Mouse (Mus musculus): ENCODE measurements at regions not wholly inside any gene's neighbourhood (a gene's known extent, or its start where the extent isn't known, plus 50 kb on each side); places are given as distances from the start of the nearest gene placed in this dataset.

DNA sequence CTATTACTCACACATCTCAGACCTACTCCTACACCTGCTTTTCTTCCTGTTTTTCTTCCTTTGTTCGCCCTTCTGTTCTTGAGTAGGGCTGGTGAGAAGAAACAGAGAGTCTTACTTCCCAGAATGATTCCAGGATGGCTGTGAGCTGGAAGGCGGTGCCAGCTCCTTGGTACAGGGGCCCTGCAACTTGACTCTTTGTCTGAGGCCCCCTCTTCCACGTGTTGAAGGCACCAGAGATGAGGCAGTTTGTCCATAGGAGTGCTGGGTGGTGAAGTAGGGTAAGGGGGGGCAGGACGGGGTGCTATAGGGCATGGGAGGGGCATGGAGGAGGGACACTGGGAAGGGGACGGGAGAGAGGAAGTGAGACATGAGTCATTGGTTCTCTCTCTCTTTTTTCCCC lies 60.8 kb downstream of the Dmrta2 start:
- no peak for ATAC-seq (ENCODE audit: low FRiP score, low read depth)
- H3K27ac ChIP-seq (replicated peaks), result no peak overlapping the region
- H3K9me3 ChIP-seq, result no peaks in the 10 kb centered on the region
- 67% methylated on average over 5 of the region's 5 CpGs for WGBS
- H3K4me1 ChIP-seq (replicated peaks), result no peaks in the 10 kb centered on the region
- no peaks in the 10 kb centered on the region for H3K36me3 ChIP-seq
- H3K9ac ChIP-seq, result no peak overlapping the region
- H3K4me2 ChIP-seq, result no peak overlapping the region
- no peak overlapping the region for H3K4me3 ChIP-seq
- H3K27me3 ChIP-seq, result no peaks in the 10 kb centered on the region

DNA sequence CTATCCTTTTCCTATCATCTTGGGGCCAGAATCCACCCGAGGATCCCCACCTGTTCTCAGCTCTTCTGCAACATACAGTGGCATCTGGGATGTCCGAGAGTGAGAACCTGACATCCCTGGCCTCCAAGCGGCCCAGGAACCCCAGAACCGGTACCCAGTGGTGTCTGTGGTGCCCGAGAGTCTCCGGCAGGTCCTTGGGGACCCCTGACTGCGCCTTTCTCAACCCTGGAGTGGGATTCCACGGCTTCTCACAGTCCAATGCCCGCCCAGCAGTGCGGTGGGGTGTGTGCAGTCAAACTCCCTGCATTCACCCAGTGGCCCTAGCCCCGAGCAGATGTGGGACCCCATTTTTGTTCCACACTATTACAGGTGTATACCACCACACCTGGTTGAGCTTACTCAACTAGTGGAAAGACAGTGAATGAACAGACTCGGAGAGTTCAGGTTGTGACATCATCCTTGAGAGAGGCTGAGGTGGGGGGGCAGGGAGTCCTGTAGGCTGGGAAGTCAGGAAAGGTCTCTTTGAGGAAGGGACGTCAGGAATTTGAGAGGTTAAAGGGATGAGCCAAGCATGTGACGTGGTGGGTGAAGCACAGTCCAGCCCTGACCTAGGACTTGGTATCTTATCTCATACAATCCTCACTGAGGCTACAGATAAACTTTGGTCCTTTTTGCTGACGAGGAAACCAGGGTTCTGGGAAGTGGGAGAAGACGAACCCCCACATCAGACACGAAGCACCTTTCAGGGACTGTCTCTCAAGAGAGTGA lies 67.2 kb downstream of the Dmrta2 start:
- Histone ChIP-seq H3K4me2 (no peak overlapping the region), H3K36me3 (no peaks in the 10 kb centered on the region), H3K27ac (replicated peaks) (no peak overlapping the region), H3K9me3 (no peaks in the 10 kb centered on the region), H3K4me1 (replicated peaks) (no peaks in the 10 kb centered on the region), H3K27me3 (no peaks in the 10 kb centered on the region), H3K9ac (no peak overlapping the region), H3K4me3 (no peak overlapping the region)
- 92% methylated on average over 17 of the region's 17 CpGs for WGBS
- no peak for ATAC-seq (ENCODE audit: low FRiP score, low read depth)

DNA sequence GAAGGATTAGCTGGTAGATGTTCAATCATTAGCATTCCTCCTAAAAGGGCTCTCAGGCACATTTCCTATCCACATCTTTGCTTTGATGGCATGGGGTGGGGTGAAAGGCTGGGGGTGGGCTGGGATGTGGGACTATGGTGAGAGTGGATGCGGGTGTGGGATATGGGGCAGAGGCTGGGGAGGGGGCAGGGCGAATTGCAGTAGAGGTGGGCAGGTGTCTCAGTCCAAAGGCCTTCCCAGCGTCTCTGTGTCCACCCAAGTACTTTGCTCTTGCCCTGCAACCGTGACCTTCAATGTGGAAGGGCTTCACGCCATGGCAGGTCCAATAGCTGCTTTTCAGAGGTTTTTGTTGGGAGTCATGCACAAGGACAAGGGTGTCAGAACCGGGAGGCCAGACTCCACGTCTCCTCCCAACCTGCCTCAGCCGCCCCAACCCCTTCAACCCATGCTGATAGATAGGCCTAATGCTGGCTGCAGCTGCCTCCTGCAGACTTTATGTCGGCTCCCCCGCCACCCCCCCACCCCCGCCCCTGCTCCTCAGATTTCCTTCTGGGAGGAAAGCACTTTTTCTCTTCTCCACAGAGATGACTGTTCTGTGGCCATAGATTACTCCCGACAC lies 67.9 kb downstream of the Dmrta2 start:
- ATAC-seq (ENCODE audit: low FRiP score, low read depth), result no peak
- Histone ChIP-seq H3K4me3 (no peak overlapping the region), H3K4me2 (no peak overlapping the region), H3K27ac (replicated peaks) (no peak overlapping the region), H3K27me3 (no peaks in the 10 kb centered on the region), H3K9ac (no peak overlapping the region), H3K4me1 (replicated peaks) (peaks cover 5% of the 10 kb centered on the region), H3K36me3 (no peaks in the 10 kb centered on the region), H3K9me3 (no peaks in the 10 kb centered on the region)
- WGBS, result 79% methylated on average over 12 of the region's 12 CpGs

DNA sequence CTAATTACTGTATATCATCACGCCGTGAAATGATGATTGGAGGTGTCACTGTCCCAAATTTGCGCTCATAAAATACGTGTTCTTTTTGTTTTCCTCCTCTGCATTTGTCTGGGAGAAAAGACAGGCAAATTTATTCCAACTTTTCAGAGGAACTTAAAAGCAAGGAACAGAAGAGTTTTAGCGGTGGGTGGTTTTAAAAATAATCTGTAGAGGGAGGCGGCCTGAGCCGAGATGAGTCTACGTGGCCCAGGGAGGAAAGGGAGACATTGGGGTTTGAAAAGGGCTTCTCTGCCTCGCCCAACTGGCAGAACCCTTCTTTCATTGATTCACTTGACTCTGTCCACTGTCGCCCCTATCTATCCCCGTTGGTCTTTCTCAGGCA lies 68.4 kb downstream of the Dmrta2 start:
- Histone ChIP-seq H3K9me3 (no peaks in the 10 kb centered on the region), H3K4me3 (no peak overlapping the region), H3K4me2 (no peak overlapping the region), H3K36me3 (no peaks in the 10 kb centered on the region), H3K27me3 (no peaks in the 10 kb centered on the region), H3K9ac (no peak overlapping the region), H3K4me1 (replicated peaks) (peaks cover 10% of the 10 kb centered on the region), H3K27ac (replicated peaks) (no peak overlapping the region)
- 88% methylated on average over 11 of the region's 11 CpGs for WGBS
- no peak for ATAC-seq (ENCODE audit: low FRiP score, low read depth)

- Histone ChIP-seq H3K4me2 (peak overlapping the region; percentile 79), H3K36me3 (no peaks in the 10 kb centered on the region), H3K4me1 (replicated peaks) (peaks cover 18% of the 10 kb centered on the region), H3K4me3 (peak overlapping the region; percentile 45), H3K9me3 (no peaks in the 10 kb centered on the region), H3K27me3 (no peaks in the 10 kb centered on the region), H3K27ac (replicated peaks) (peak overlapping the region; percentile 74), H3K9ac (peak overlapping the region; percentile 55)
- ATAC-seq (ENCODE audit: low FRiP score, low read depth), result peak; percentile 95
- 3% methylated on average over 40 of the region's 40 CpGs for WGBS
Measured at GRCm38 (mm10) chr4:110050393-110051280, 72.8 kb downstream of the Dmrta2 start.

DNA sequence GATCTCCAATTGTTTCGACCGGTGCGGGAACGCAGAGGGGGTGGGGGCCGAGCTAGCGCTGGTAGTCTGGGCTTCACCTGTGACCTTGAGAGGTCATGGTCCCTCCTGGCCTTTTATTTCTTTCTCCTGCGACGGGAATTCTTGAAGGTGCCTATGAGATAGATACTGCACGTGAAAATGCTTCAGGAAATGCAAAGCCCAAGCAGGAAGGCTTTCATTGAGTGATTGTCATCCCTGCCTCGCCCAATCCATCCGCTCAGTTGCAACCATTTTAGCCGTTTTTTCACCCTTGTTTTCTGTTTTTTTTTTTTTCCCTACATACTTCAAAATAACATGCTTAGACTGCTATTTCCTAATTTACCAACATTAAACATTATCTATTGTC lies 73.4 kb downstream of the Dmrta2 start:
- WGBS, result 8% methylated on average over 12 of the region's 12 CpGs
- Histone ChIP-seq H3K4me2 (peak overlapping the region; percentile 79), H3K4me1 (replicated peaks) (peaks cover 18% of the 10 kb centered on the region), H3K4me3 (peak overlapping the region; percentile 45), H3K9ac (peak overlapping the region; percentile 55), H3K27ac (replicated peaks) (peak overlapping the region; percentile 74), H3K36me3 (no peaks in the 10 kb centered on the region), H3K9me3 (no peaks in the 10 kb centered on the region), H3K27me3 (no peaks in the 10 kb centered on the region)
- ATAC-seq (ENCODE audit: low FRiP score, low read depth), result no peak; the same call in 1 of the 2 replicates

DNA sequence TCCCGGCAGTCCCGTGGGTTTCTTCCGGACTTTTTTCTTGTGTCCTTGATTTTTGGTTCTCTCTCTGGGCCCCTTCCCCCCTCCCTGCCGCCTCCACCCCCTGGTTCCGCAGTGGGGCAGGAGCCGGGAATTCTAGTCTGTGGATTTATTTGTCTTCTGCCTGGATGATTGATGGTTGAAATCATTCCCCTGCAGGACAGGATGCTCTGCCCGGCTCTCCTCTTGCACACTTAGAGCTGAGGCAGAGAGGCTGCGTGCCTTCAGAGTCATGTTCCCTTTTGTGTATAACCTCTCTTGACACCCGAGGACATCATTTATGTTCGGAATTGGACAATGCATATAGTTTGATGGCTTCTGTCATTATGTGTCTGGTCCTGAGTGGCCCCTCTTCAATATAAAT lies 74.0 kb downstream of the Dmrta2 start:
- no peak overlapping the region for H3K4me3 ChIP-seq
- H3K36me3 ChIP-seq, result no peaks in the 10 kb centered on the region
- no peak for ATAC-seq (ENCODE audit: low FRiP score, low read depth)
- peak overlapping the region; percentile 74 for H3K27ac ChIP-seq (replicated peaks)
- peaks cover 18% of the 10 kb centered on the region for H3K4me1 ChIP-seq (replicated peaks)
- H3K27me3 ChIP-seq, result no peaks in the 10 kb centered on the region
- H3K9me3 ChIP-seq, result no peaks in the 10 kb centered on the region
- H3K4me2 ChIP-seq, result 0 out of 2 replicates have a peak overlapping the region, but pooled peaks have one; percentile 79
- 28% methylated on average over 10 of the region's 10 CpGs for WGBS
- no peak overlapping the region for H3K9ac ChIP-seq

- Histone ChIP-seq H3K4me1 (replicated peaks) (peaks cover 18% of the 10 kb centered on the region), H3K27me3 (no peaks in the 10 kb centered on the region), H3K9ac (no peak overlapping the region), H3K4me2 (no peak overlapping the region), H3K4me3 (no peak overlapping the region), H3K27ac (replicated peaks) (no peak overlapping the region), H3K36me3 (no peaks in the 10 kb centered on the region), H3K9me3 (no peaks in the 10 kb centered on the region)
- ATAC-seq (ENCODE audit: low FRiP score, low read depth), result no peak
- 94% methylated on average over 4 of the region's 4 CpGs for WGBS
Measured at GRCm38 (mm10) chr4:110052998-110053397, 75.1 kb downstream of the Dmrta2 start.

GRCm38 (mm10) chr4:110073836-110074235 lies 96.0 kb downstream of the Dmrta2 start:
- Histone ChIP-seq H3K4me1 (replicated peaks) (no peaks in the 10 kb centered on the region), H3K9me3 (no peaks in the 10 kb centered on the region), H3K4me3 (no peak overlapping the region), H3K4me2 (no peak overlapping the region), H3K27ac (replicated peaks) (no peak overlapping the region), H3K27me3 (no peaks in the 10 kb centered on the region), H3K36me3 (no peaks in the 10 kb centered on the region), H3K9ac (no peak overlapping the region)
- whole genome bisulfite sequencing, result 84% methylated on average over 3 of the region's 3 CpGs
- ATAC-seq (ENCODE audit: low FRiP score, low read depth), result no peak

DNA sequence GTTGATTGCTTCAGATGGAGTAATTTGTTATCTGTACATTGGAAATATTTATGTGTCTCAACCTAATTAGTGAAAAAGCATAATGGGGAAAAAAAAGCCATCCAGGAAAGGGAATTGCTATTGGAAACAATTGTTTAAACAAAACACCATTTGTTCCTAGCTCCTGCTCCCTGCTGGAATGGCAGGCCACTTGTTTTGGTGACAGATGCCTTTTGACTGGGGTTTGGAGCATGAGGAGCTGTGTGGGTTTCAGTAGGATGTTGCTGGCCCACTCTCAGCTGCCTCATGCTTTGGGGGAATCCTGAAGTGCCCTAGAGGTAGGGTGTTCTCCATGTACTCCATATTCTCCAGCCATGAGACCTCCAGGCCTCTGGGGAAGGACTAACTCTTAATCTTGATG lies 105.5 kb downstream of the Dmrta2 start:
- ATAC-seq (ENCODE audit: low FRiP score, low read depth), result no peak
- no peaks in the 10 kb centered on the region for H3K27me3 ChIP-seq
- no peak overlapping the region for H3K9ac ChIP-seq
- no peak overlapping the region for H3K4me2 ChIP-seq
- H3K27ac ChIP-seq (replicated peaks), result no peak overlapping the region
- H3K4me3 ChIP-seq, result no peak overlapping the region
- no peaks in the 10 kb centered on the region for H3K4me1 ChIP-seq (replicated peaks)
- H3K36me3 ChIP-seq, result no peaks in the 10 kb centered on the region
- no peaks in the 10 kb centered on the region for H3K9me3 ChIP-seq

DNA sequence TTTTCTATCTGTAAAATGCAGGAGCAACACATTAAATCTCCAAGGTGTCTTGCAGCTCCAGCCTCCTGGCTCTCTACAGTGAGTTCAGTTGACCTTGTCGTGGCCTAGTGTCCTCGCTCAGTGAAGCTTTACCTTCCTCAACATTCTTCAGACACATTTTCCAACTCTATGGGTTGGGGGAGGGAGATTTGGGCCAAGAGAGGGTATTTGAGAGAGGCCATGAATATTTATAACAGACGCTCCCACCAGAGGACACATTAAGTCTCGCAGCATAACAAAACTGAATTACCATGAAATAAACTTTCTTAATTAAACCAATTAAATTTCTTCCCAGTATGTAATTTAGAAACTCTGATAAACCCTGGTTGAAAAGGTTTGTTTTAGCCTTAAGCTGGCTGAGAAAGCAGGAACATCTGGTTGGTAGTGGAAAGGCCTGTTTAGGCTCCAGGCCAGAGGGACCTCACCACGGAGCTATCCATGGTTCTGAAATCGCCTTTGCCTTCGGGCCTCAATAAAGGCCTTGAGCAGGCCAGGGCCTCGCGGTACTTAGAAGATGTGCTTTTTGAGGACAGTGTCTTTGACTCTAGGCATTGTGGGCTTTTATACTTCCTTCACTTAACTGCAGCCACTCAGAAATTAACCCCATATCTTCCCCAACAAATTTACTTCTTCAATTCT lies 109.9 kb downstream of the Dmrta2 start:
- 25% methylated on average over 9 of the region's 9 CpGs for WGBS
- H3K9ac ChIP-seq, result no peak overlapping the region
- H3K4me1 ChIP-seq (replicated peaks), result no peaks in the 10 kb centered on the region
- H3K4me3 ChIP-seq, result no peak overlapping the region
- peak; percentile 63; the same call in 1 of the 2 replicates for ATAC-seq (ENCODE audit: low FRiP score, low read depth)
- no peaks in the 10 kb centered on the region for H3K36me3 ChIP-seq
- no peaks in the 10 kb centered on the region for H3K9me3 ChIP-seq
- H3K27me3 ChIP-seq, result no peaks in the 10 kb centered on the region
- no peak overlapping the region for H3K4me2 ChIP-seq
- no peak overlapping the region for H3K27ac ChIP-seq (replicated peaks)
